Mouse (Mus musculus) adrenal gland, postnatal 10 days (tissue): ENCODE data around the gene Olfr1039. TPM values are rescaled to one million over a fixed set of nuclear protein-coding genes. Genes with fewer than 3 reads are reported as not detected.
"Not testable (repeated sequence)": the region's sequence is repeated elsewhere in the genome, so short reads cannot be mapped to it uniquely, and the experiment has no call there.

Source experiments
- DNase-seq: peaks from one replicate; pipeline ENCODE4 v3.0.0; 2021; ENCODE audit warnings: mixed read lengths
- long read RNA-seq, 2 experiments: library from polyadenylated mRNA; stranded (forward); transcript quantifications; one replicate each; pipeline ENCODE4 v2.0.0; 2021
- total RNA-seq, 2 experiments: library from RNA; stranded (reverse); gene quantifications; 2 replicates each; pipeline ENCODE4 v1.2.3; 2021

Gene Olfr1039
- total RNA-seq = not detected
- long read RNA-seq, experiment 1 = 0 reads
- long read RNA-seq, experiment 2 = 0 reads

GRCm38 (mm10) chr2:86135828-86136227, at the start of gene Olfr1039:
TSS of gene Olfr1039 (minus strand) at chr2:86135928.
- DNase-seq = no peak

- DNase-seq = no peak
Observed at GRCm38 (mm10) chr2:86179950-86180349, 44.2 kb upstream of the Olfr1039 start.

- DNase-seq = no peak
Observed at GRCm38 (mm10) chr2:86177720-86178119, 42.0 kb upstream of the Olfr1039 start, which contains the start of gene Olfr1044. TSS of gene Olfr1044 (minus strand) at chr2:86177820.

- DNase-seq = not testable (repeated sequence)
Observed at GRCm38 (mm10) chr2:86175422-86175821, 39.7 kb upstream of the Olfr1039 start.

GRCm38 (mm10) chr2:86167422-86167821, 31.7 kb upstream of the Olfr1039 start, which contains the start of gene Olfr1043:
TSS of gene Olfr1043 (minus strand) at chr2:86167522.
- DNase-seq = no peak

- DNase-seq = no peak
Observed at GRCm38 (mm10) chr2:86161738-86162137, 26.0 kb upstream of the Olfr1039 start, which contains the start of gene Olfr1042. TSS of gene Olfr1042 (minus strand) at chr2:86161838.

- no peak for DNase-seq
Observed at GRCm38 (mm10) chr2:86146632-86147031, 10.9 kb upstream of the Olfr1039 start, which contains the start of gene Olfr1040. TSS of gene Olfr1040 (minus strand) at chr2:86146732.

GRCm38 (mm10) chr2:86087285-86087684, 48.4 kb downstream of the Olfr1039 start, which contains the start of gene Olfr1037:
TSS of gene Olfr1037 (minus strand) at chr2:86087385.
- no peak for DNase-seq

- not testable (repeated sequence) for DNase-seq
Observed at GRCm38 (mm10) chr2:86080478-86080877, 55.2 kb downstream of the Olfr1039 start.

Other genes with a start within 250 kb of the Olfr1039 start
- gene Olfr1024, start 230.9 kb downstream of the Olfr1039 start, total RNA-seq = not detected
- not detected for gene Olfr1025-ps1, start 220.7 kb downstream of the Olfr1039 start, total RNA-seq
- gene Olfr1026, start 214.4 kb downstream of the Olfr1039 start, total RNA-seq = not detected
- gene Olfr1028, start 185.5 kb downstream of the Olfr1039 start, total RNA-seq = not detected
- gene Olfr1029, start 162.0 kb downstream of the Olfr1039 start, total RNA-seq = not detected
- gene Olfr1030, start 156.7 kb downstream of the Olfr1039 start, total RNA-seq = not detected
- not detected for gene Olfr1031, start 145.6 kb downstream of the Olfr1039 start, total RNA-seq
- gene Olfr1032, start 130.4 kb downstream of the Olfr1039 start, total RNA-seq = not detected
- gene Olfr1033, start 115.3 kb downstream of the Olfr1039 start, total RNA-seq = 1 to 10 TPM; 2.8 to 3.9 TPM
- under 1 TPM; 0.12 to 0.15 TPM for gene Olfr1034, start 90.1 kb downstream of the Olfr1039 start, total RNA-seq
- not detected for gene Olfr1036, start 61.9 kb downstream of the Olfr1039 start, total RNA-seq
- gene Olfr1037, start 48.5 kb downstream of the Olfr1039 start, total RNA-seq = not detected
- gene Olfr1040, start 10.8 kb upstream of the Olfr1039 start, total RNA-seq = not detected
- not detected for gene Olfr1042, start 25.9 kb upstream of the Olfr1039 start, total RNA-seq
- gene Olfr1043, start 31.6 kb upstream of the Olfr1039 start, total RNA-seq = not detected
- gene Olfr1044, start 41.9 kb upstream of the Olfr1039 start, total RNA-seq = not detected
- not detected for gene Olfr52, start 49.8 kb upstream of the Olfr1039 start, total RNA-seq
- not detected for gene Olfr1045, start 67.1 kb upstream of the Olfr1039 start, total RNA-seq
- not detected for gene Olfr1046, start 83.4 kb upstream of the Olfr1039 start, total RNA-seq
- gene Olfr1047, start 95.5 kb upstream of the Olfr1039 start, total RNA-seq = not detected
- not detected for gene Olfr1048, start 104.4 kb upstream of the Olfr1039 start, total RNA-seq
- not detected for gene Olfr1049, start 122.4 kb upstream of the Olfr1039 start, total RNA-seq
- gene Olfr1051, start 143.2 kb upstream of the Olfr1039 start, total RNA-seq = not detected
- not detected for gene Olfr1052, start 156.5 kb upstream of the Olfr1039 start, total RNA-seq
- gene Olfr1053, start 179.4 kb upstream of the Olfr1039 start, total RNA-seq = not detected
- gene Olfr1054, start 199.5 kb upstream of the Olfr1039 start, total RNA-seq = not detected
- gene Olfr1055, start 214.4 kb upstream of the Olfr1039 start, total RNA-seq = not detected
- not detected for gene Olfr1056, start 226.5 kb upstream of the Olfr1039 start, total RNA-seq
- not detected for gene Olfr1057, start 242.5 kb upstream of the Olfr1039 start, total RNA-seq